Mouse (Mus musculus) liver, embryonic 15.5 days (tissue): ENCODE data around the gene Pml. TPM values are rescaled to one million over a fixed set of nuclear protein-coding genes. Genes with fewer than 3 reads are reported as not detected.

Experiments
- ATAC-seq: fragments of 200-750 bp; cut with Nextera tagmentation; 2 replicates; pipeline ENCODE4 v1.8.0; 2017; ENCODE audit warnings: moderate number of reproducible peaks, mild to moderate bottlenecking, moderate library complexity; ENCODE audit not compliant: insufficient read depth
- H3K27ac ChIP-seq: fragments of 300-500 bp; sonication (generic); replicated peaks from 2 replicates; pipeline ENCODE4 v1.5.1; 2015; ENCODE audit warnings: mild to moderate bottlenecking, inconsistent platforms
- H3K27me3 ChIP-seq: fragments of 300-500 bp; sonication (generic); 2 replicates; pipeline ENCODE4 v1.6.1; 2015; ENCODE audit warnings: mild to moderate bottlenecking, inconsistent platforms
- H3K36me3 ChIP-seq: fragments of 300-500 bp; sonication (generic); replicated peaks from 2 replicates; pipeline ENCODE4 v1.6.1; 2015; ENCODE audit warnings: moderate library complexity, mild to moderate bottlenecking, inconsistent platforms
- H3K4me1 ChIP-seq: fragments of 300-500 bp; sonication (generic); replicated peaks from 2 replicates; pipeline ENCODE4 v1.6.1; 2015; ENCODE audit warnings: inconsistent platforms
- H3K4me2 ChIP-seq: fragments of 300-500 bp; sonication (generic); 2 replicates; pipeline ENCODE4 v1.6.1; 2015; ENCODE audit warnings: moderate library complexity, mild to moderate bottlenecking, inconsistent platforms
- H3K4me3 ChIP-seq: fragments of 300-500 bp; sonication (generic); replicated peaks from 2 replicates; pipeline ENCODE4 v1.5.1; 2015; ENCODE audit warnings: mild to moderate bottlenecking, inconsistent platforms
- H3K9ac ChIP-seq: fragments of 300-500 bp; sonication (generic); 2 replicates; pipeline ENCODE4 v1.6.1; 2015; ENCODE audit warnings: moderate library complexity, mild to moderate bottlenecking, inconsistent platforms
- H3K9me3 ChIP-seq: fragments of 300-500 bp; sonication (generic); replicated peaks from 2 replicates; pipeline ENCODE4 v1.6.1; 2016; ENCODE audit warnings: inconsistent platforms
- WGBS: fragments of 180-500 bp; shearing (Covaris S2); methylation state at CpG from one replicate; pipeline ENCODE4 v1.1.7; 2015; ENCODE audit warnings: mixed read lengths; ENCODE audit not compliant: insufficient replicate concordance; 5-methylcytosine and 5-hydroxymethylcytosine counted together
- polyA plus RNA-seq: library from polyadenylated mRNA; unstranded; fragments of >200 nt; fragmentation: Nextera tagmentation; extraction: Ambion mirVana; gene quantifications from 2 replicates; pipeline ENCODE4 v1.2.1, GENCODE M21; 2015

Pml gene
- polyA plus RNA-seq, 1 experiment from 2014 or later, result 19.3 TPM

DNA sequence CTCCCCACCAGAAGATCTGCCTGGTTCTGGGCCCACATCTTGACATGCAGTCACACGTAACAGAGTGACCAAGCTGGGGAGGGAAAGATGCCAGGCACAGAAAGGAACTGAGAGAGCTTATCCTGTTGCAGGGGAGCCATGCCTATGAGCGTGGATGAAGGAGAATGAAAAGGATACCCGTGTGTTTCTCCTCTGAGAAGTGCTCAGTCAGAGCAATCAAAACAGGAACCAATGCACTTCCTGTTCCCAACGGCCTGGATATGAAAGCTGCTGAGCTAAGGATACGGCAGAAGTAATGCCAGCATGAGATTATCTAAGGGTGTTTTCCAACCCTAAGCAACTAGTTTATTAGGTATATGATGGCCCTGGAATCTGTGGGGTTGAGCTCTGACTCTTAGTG lies 17.2 kb downstream of the Pml start:
- peaks cover 12% of the 10 kb centered on the region for H3K4me1 ChIP-seq
- H3K9ac ChIP-seq, result no peak overlapping the region
- H3K27me3 ChIP-seq, result no peaks in the 10 kb centered on the region
- peak overlapping the region; percentile 71 for H3K27ac ChIP-seq
- H3K4me3 ChIP-seq, result no peak overlapping the region
- 42% methylated on average over 5 of the region's 5 CpGs for WGBS
- no peaks in the 10 kb centered on the region for H3K9me3 ChIP-seq
- peak; percentile 39; the same call in 1 of the 2 replicates for ATAC-seq
- peaks cover 94% of the 10 kb centered on the region for H3K36me3 ChIP-seq
- H3K4me2 ChIP-seq, result no peak overlapping the region

DNA sequence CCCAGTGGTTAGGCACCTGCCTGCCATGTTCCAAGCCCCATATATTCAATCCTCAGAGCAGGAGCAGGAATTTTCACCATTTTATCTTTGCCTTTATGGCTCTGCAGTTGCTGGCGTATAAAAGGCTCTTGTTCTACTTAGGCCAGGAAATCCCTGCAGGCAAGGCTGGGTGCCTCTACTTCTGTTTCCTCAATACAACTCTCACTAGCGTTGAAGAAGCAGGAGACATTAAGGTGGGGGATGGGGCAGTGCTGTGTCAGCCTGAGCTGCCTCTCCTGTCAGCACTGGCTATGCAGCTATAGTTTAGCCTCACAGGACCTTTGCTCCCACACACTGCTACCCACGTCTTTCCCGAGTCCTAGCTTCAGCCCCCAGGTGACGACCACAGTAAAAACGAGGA lies 17.8 kb downstream of the Pml start:
- Histone ChIP-seq H3K9me3 (no peaks in the 10 kb centered on the region), H3K4me3 (no peak overlapping the region), H3K9ac (no peak overlapping the region), H3K4me1 (peaks cover 13% of the 10 kb centered on the region), H3K4me2 (no peak overlapping the region), H3K36me3 (peaks cover 95% of the 10 kb centered on the region), H3K27me3 (no peaks in the 10 kb centered on the region), H3K27ac (peak overlapping the region; percentile 71; the same call in 1 of the 2 replicates)
- 57% methylated on average over 6 of the region's 6 CpGs for WGBS
- ATAC-seq, result peak; percentile 38; the same call in 1 of the 2 replicates

DNA sequence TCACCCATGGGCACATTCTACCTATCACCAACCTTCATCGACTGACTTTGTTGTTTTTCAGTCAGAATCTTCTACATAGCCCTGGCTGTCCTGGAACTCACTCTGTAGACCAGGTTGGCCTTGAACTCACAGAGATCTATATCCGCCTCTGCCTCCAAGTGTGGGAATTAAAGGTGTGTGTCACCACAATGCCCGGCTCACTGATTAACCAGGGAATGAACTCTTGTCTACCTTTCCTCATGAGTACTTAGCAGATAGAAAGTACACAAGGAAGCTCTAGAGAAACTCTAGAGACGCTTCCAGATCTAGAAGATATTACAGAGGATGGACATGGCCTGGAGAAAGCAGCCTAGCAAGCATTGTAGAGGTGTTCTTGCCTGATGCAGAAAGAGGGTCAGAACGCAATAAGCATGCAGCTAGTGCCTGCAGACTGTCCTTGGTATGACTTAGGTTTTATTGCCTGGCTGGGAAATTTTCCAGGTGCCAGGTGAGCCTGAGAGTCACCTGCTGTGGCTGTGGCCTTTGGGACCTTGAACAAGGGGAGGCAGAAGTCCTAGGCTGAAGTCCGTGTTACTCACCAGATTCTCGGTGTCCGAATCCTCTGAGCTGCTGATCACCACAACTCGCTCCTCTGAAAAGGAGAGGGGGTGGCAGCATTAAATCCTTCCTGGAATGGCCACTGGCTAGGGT lies 20.7 kb downstream of the Pml start:
- no peaks in the 10 kb centered on the region for H3K9me3 ChIP-seq
- H3K4me3 ChIP-seq, result no peak overlapping the region
- H3K36me3 ChIP-seq, result peaks cover 100% of the 10 kb centered on the region
- peaks cover 28% of the 10 kb centered on the region for H3K4me1 ChIP-seq
- no peak for ATAC-seq
- H3K27ac ChIP-seq, result no peak overlapping the region
- 89% methylated on average over 9 of the region's 9 CpGs for WGBS
- no peaks in the 10 kb centered on the region for H3K27me3 ChIP-seq
- H3K4me2 ChIP-seq, result no peak overlapping the region
- no peak overlapping the region for H3K9ac ChIP-seq

DNA sequence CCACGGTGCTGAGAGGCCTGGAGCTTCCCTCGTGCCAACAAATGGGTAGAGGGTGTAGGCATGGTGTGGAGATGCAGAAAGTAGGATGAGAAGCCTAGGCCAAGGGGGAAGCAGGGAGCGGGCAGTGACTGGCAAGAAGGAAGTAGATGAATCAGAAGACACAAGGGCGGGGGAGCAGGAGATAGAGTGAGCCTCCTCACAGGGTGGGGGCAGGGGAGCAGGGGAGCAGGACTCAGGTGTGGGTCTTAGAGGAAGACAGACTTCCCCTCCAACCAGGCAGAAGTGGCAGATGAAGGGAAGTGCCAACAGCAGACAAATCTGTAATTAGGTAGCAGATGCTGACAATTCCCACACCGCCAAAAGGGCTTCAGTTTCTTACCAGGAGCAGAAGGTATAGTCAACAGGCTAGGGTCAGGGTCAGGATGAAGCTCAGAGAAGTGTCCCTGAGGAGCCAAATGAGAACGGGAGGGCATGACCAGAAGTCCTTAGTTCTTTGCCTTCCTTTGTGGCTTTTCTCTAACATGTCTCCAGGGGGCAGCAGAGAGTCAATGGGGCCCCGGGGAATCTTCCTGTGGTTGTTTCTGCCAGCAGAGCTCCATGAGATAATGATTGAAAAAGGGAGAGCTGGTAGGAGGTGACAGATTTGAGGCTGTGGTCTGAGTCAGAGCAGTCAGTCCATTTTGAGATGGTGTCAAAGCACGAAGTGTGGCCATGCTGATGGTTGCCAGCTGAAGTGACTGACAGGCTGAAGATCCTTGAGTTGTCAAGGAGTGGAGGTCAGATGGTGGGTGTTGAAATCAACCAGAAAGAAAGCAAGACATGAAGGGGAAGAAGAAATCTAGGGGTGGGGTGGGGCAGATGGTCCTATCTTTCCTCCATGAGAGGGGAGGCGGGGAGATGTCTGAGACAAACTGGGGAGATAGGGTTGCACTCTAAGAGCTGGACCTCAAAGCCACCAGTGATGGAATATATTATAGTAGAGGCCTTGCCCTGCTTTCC lies 23.4 kb downstream of the Pml start:
- Histone ChIP-seq H3K9me3 (no peaks in the 10 kb centered on the region), H3K4me3 (no peak overlapping the region), H3K27me3 (no peaks in the 10 kb centered on the region), H3K4me1 (peaks cover 16% of the 10 kb centered on the region), H3K36me3 (peaks cover 100% of the 10 kb centered on the region), H3K27ac (no peak overlapping the region), H3K9ac (no peak overlapping the region), H3K4me2 (no peak overlapping the region)
- 40% methylated on average over 9 of the region's 9 CpGs for WGBS
- no peak for ATAC-seq

DNA sequence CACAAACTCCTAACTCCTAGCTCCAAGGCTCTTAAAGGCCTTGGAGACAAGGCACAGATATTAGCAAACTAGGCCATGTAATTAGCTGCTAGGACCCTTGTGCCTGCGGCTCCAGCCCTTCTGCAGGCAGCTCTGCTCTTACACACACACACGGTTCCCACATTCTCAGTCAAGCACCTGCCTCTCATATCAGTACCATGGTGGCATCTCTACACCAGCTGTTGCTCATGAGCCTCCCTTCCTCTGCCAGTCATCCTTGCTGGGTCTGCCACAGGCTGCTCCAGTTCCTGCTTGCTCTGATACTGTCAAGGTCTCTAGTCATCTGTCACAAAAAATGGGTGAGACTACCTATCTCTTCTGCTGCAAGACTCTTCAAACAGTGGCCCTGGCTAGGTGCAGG lies 25.2 kb downstream of the Pml start:
- Histone ChIP-seq H3K9me3 (no peaks in the 10 kb centered on the region), H3K27me3 (no peaks in the 10 kb centered on the region), H3K36me3 (peaks cover 100% of the 10 kb centered on the region), H3K4me3 (no peak overlapping the region), H3K27ac (no peak overlapping the region), H3K9ac (no peak overlapping the region), H3K4me1 (peaks cover 16% of the 10 kb centered on the region), H3K4me2 (no peak overlapping the region)
- 78% methylated on average over 2 of the region's 2 CpGs for WGBS
- no peak for ATAC-seq

DNA sequence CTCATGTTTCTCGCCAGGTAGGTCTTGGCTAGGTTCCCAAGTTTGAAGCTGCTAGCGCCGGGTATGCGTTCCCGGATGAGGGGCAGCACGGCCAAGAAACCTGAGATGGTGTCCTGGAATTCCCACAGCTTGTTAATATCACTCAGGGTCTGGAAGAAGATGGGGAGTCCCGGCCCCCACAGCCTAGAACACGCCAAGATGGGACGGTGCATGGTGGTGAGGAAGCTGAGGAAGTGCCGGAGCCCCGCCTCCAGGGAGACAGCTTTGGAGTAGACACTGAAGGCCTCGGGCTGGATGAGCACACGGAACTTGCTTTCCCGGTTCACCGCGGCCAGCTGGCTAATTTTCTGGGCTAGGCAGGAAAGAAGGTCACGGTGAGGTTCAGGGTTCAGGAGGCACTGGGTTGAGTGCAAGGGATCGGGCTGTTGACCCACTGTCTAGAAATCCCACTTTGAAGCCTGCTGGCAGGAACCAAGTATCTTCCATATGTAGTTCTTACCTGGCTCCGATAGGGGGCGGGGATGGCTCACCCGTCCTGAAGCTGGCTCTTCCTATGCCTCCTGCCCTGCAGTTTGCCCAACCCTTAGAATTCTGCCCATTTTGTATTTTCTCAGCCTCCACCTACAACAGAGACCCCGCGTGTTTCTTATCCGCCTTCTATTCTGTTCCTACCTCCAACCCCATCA lies 29.2 kb downstream of the Pml start:
- Histone ChIP-seq H3K9ac (no peak overlapping the region), H3K4me1 (peaks cover 12% of the 10 kb centered on the region), H3K4me3 (no peak overlapping the region), H3K9me3 (no peaks in the 10 kb centered on the region), H3K27me3 (no peaks in the 10 kb centered on the region), H3K27ac (no peak overlapping the region), H3K4me2 (no peak overlapping the region), H3K36me3 (peaks cover 69% of the 10 kb centered on the region)
- ATAC-seq, result no peak
- 71% methylated on average over 24 of the region's 24 CpGs for WGBS

DNA sequence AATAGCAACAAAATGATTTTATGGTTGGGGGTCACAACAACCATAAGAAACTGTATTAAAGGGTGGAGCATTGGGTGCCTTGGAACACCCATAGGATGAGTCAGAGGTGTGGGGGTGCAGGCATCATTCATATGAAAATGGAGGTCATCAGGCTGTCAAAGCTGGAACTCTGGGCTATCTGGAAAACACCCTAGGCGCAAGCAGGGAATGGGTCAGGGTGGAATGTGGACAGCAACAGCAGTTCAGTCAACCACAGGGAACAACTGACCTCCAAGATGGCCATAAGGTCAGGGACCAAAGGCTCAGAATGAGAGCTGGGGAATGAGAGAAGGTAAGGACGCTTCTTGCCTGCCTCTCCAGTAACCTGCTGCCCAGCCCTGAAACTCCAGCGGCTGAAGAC lies 31.0 kb downstream of the Pml start:
- H3K27ac ChIP-seq, result no peak overlapping the region
- no peaks in the 10 kb centered on the region for H3K27me3 ChIP-seq
- no peak overlapping the region for H3K9ac ChIP-seq
- H3K9me3 ChIP-seq, result no peaks in the 10 kb centered on the region
- no peak overlapping the region for H3K4me2 ChIP-seq
- H3K4me3 ChIP-seq, result no peak overlapping the region
- WGBS, result 90% methylated on average over 3 of the region's 3 CpGs
- ATAC-seq, result no peak
- peaks cover 51% of the 10 kb centered on the region for H3K36me3 ChIP-seq
- peaks cover 29% of the 10 kb centered on the region for H3K4me1 ChIP-seq

DNA sequence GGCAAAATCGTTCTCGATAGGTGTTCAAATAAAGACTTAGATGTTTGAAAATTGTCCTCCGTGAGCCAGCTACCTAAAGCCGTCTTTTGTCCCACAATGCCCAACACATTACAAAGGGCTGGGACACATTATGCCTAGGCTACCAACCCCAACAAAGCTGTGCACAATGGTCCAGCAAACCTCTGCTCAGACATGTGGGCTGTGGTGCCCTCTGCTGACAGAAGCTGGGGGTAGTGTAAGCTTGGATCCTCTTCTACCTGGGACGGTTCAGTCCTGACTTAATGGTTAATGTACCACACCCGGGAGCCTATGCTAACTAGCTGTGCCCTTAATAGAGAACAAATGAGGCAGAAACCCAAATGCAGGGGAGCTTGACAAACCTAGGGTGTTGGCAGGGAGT lies 33.2 kb downstream of the Pml start:
- no peaks in the 10 kb centered on the region for H3K9me3 ChIP-seq
- WGBS, result 51% methylated on average over 6 of the region's 6 CpGs
- ATAC-seq, result no peak
- no peak overlapping the region for H3K9ac ChIP-seq
- H3K4me3 ChIP-seq, result no peak overlapping the region
- H3K27me3 ChIP-seq, result no peaks in the 10 kb centered on the region
- no peak overlapping the region for H3K4me2 ChIP-seq
- no peak overlapping the region for H3K27ac ChIP-seq
- peaks cover 30% of the 10 kb centered on the region for H3K36me3 ChIP-seq
- H3K4me1 ChIP-seq, result peaks cover 45% of the 10 kb centered on the region

DNA sequence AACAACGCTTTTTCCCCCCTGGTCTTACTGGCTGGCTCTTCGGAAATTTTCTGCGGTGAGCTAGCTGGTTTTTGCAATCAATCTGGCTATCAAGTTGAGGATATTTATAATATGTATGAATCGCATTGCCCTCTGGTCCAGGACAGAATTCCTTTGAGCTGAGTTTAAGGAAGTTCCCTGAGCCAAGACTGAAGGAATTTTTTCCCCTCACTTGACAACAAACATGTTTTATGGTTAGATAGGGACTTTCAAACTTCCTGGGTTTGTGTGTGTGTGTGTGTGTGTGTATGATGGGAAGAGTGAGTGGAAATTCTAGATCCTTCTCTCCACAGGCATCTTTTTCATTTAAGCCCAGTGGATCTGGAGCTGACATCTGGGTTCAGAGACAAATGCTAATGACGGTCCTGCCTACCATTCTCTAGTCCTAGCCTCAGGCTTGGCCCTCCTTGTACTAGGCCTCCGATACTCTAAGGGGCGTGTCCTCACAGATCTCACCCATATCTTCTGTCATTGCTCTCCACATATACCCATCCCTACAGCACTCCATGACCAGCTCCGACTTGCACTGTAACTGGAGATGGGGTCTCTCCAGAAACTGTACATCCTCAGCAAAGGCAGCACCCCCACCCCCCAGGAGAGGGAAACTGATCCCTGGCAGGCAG lies 34.9 kb downstream of the Pml start:
- H3K27ac ChIP-seq, result peak overlapping the region; percentile 91
- H3K4me2 ChIP-seq, result peak overlapping the region; percentile 75
- 18% methylated on average over 8 of the region's 8 CpGs for WGBS

DNA sequence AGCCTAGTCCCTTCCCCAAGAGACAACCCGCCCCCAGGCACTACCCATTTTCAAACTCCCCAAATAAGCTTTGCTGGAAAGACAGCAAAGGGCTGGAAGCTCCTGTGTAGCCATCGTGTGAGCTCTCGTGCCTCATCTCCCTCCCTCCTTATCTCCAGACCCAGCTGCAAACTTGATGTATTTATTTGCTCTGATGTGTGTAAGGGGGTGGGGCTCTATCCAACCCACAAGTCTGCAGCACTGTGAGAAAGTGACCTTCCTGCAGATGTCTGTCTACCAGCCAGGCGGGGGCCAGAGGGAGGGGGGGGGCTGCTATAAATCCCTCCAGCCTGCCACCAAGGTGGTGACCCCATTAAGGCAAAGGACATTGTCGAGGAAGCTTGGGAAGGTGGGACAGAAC lies 35.7 kb downstream of the Pml start:
- H3K4me2 ChIP-seq, result peak overlapping the region; percentile 75
- ATAC-seq, result peak; percentile 95
- H3K36me3 ChIP-seq, result peaks cover 4% of the 10 kb centered on the region
- peak overlapping the region; percentile 39 for H3K4me3 ChIP-seq
- peaks cover 54% of the 10 kb centered on the region for H3K4me1 ChIP-seq
- H3K9ac ChIP-seq, result peak overlapping the region; percentile 28
- peak overlapping the region; percentile 91 for H3K27ac ChIP-seq
- H3K27me3 ChIP-seq, result peaks cover 6% of the 10 kb centered on the region
- WGBS, result 3% methylated on average over 5 of the region's 5 CpGs
- no peaks in the 10 kb centered on the region for H3K9me3 ChIP-seq

More for the DNA sequence above, 34.9 kb downstream of the Pml start:
- Histone ChIP-seq H3K9ac (peak overlapping the region; percentile 28), H3K36me3 (peaks cover 12% of the 10 kb centered on the region), H3K4me1 (peaks cover 54% of the 10 kb centered on the region), H3K27me3 (peaks cover 1% of the 10 kb centered on the region), H3K9me3 (no peaks in the 10 kb centered on the region), H3K4me3 (peak overlapping the region; percentile 39; the same call in 1 of the 2 replicates)
- peak; percentile 78 for ATAC-seq
